Mouse (Mus musculus): ENCODE data around the gene Gm29423. TPM values are rescaled to one million over a fixed set of nuclear protein-coding genes. Genes with fewer than 3 reads are reported as not detected.
"Not testable (repeated sequence)": the region's sequence is repeated elsewhere in the genome, so short reads cannot be mapped to it uniquely, and the experiment has no call there.

The Gm29423 gene
- not detected in 2 replicates for polyA plus RNA-seq (2015; fragmentation: Nextera tagmentation; extraction: Ambion mirVana)

DNA sequence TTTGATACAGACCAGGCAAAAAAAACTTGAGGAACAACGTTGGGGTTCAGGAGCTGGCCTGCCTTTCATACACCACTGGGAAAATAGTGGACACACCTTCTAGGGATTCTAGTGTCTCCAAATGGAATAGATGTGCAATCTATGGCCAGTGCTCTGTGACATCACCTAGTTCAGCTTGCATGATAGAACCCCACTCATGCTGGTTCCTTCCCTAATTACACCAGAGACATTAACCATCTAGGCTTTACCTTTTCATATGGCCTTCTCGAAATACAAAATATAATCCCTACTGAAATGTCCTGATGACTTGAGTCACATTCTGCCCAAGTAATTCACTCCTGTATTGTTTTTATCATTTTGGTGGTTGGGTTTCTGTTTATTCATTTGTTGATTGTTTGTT lies at the start of gene Gm29423, which contains the start of gene Gm29644:
Gene Gm29423, minus strand, starts transcription at position 101 of the 400 bp plus-strand sequence.
Gene Gm29644, minus strand, starts transcription at position 157 of the 400 bp plus-strand sequence.
- not testable (repeated sequence) for H3K4me2 ChIP-seq (ENCODE audit: low read depth, low read length); ATAC-seq (ENCODE audit: insufficient read depth, low FRiP score); H3K4me1 ChIP-seq (ENCODE audit: control insufficient read depth, insufficient read depth, low read length); H3K9me3 ChIP-seq (replicated peaks; ENCODE audit: control insufficient read depth, low read length); H3K27ac ChIP-seq (ENCODE audit: low read length); H3K27me3 ChIP-seq (ENCODE audit: control insufficient read depth, insufficient read depth, low read length); H3K9ac ChIP-seq (ENCODE audit: low read length); H3K4me3 ChIP-seq (replicated peaks; ENCODE audit: low read length); H3K36me3 ChIP-seq (ENCODE audit: control insufficient read depth, insufficient read depth, low read length)
- no CpG with 5 or more reads among the region's 2 CpGs for WGBS

DNA sequence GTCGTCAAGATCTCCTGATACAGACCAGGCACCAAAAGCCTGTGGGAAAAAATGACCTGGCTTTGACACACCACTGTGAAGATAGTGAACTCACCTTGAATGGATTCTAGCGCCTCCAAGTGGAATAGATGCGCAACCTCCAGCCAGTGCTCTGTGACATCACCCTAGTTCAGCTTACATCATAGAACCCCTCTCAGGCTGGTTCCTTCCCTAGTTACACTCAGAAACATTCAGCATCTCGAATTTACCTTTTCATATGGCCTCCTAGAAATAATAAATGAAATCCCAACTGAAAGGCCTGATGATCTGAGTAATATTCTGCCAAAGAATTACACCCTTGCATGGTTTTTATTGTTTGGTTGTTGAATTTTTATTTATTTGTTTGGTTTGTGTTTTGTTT lies 29.5 kb downstream of the Gm29423 start, which contains the start of gene Gm21118:
Gene Gm21118, minus strand, starts transcription at position 101 of the 400 bp plus-strand sequence.
- H3K4me1 ChIP-seq (ENCODE audit: control insufficient read depth, insufficient read depth, low read length); H3K4me3 ChIP-seq (replicated peaks; ENCODE audit: low read length); H3K36me3 ChIP-seq (ENCODE audit: control insufficient read depth, insufficient read depth, low read length); H3K27me3 ChIP-seq (ENCODE audit: control insufficient read depth, insufficient read depth, low read length); H3K4me2 ChIP-seq (ENCODE audit: low read depth, low read length); H3K9ac ChIP-seq (ENCODE audit: low read length); H3K9me3 ChIP-seq (replicated peaks; ENCODE audit: control insufficient read depth, low read length); H3K27ac ChIP-seq (ENCODE audit: low read length); ATAC-seq (ENCODE audit: insufficient read depth, low FRiP score): not testable (repeated sequence)
- WGBS = no CpG with 5 or more reads among the region's 4 CpGs

Other genes with a start within 250 kb of the Gm29423 start
- not detected in 2 replicates for gene Gm21118, start 29.6 kb downstream of the Gm29423 start, polyA plus RNA-seq (2015; fragmentation: Nextera tagmentation; extraction: Ambion mirVana)
- not detected in 2 replicates for gene Gm29644, start 56 bp upstream of the Gm29423 start, polyA plus RNA-seq (2015; fragmentation: Nextera tagmentation; extraction: Ambion mirVana)
- gene Gm20888, start 138.6 kb upstream of the Gm29423 start, polyA plus RNA-seq (2015; fragmentation: Nextera tagmentation; extraction: Ambion mirVana) = not detected in 2 replicates

Data from stomach, embryonic 16.5 days (tissue).